Mouse (Mus musculus): ENCODE data around the gene Zfp82.

GRCm38 (mm10) chr7:30093918-30094415, 21.3 kb upstream of the Zfp82 start:
- no peak for TF ChIP-seq CTCF (IDR thresholded peaks at IDR 0.05)
- TF ChIP-seq EP300 (IDR thresholded peaks at IDR 0.05) = no peak
